Mouse (Mus musculus): ENCODE measurements at regions not wholly inside any gene's neighbourhood (a gene's known extent, or its start where the extent isn't known, plus 50 kb on each side); places are given as distances from the start of the nearest gene placed in this dataset.

- no peak for DNase-seq (ENCODE audit: low spot score in 2 of 2)
Observed at GRCm38 (mm10) chr4:25488479-25489069, 207.0 kb upstream of the Ufl1 start.

DNA sequence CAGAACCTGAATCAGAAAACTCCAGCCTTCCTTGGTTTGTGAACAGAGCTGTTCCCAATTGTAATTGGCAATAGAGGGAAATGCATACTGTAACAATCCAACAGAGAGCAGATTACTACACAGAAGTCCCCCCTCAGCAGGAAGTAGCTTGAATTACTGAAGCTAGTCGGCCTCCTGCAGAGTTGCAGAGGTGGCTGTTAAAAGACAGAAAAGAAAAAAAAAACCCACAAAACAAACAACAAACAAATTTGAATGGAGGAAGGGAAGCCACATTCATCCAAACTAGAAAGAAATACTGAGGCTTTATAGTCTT, 202.0 kb upstream of the Ufl1 start:
- no peak for DNase-seq (ENCODE audit: low spot score in 2 of 2)

DNA sequence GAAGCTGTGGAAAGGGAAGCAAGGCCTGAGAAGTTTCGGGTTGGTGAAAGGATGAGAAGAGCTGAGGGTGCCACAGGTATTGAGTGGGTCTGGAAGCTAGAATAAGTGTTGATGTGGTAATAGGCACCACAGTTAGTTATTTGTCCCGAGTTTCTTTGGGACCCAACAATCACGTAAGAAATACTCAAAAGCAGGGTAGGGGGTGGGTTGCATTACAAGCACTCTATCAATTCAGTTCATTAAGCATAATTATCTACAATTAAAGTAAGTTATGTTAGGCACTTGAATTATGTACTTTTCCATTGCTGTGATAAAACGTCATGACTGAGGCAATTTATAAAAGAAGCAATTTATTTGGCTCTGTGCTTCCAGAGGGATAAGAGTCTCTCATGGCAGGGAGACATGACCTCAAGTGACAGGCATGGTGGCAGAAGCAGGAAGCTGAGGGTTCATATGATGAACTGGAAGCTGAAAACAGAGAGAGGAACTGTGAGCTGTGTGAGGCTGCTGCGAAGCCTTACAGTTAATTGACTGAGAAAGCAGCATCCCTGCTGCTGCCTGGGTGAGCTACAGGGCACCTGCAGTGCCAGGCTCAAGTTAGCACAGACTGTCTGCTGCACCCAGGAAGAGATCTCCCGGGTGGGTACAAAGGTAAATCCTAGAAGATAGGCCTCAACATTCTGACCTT, 201.5 kb upstream of the Ufl1 start:
- no peak for DNase-seq (ENCODE audit: low spot score in 2 of 2)

DNA sequence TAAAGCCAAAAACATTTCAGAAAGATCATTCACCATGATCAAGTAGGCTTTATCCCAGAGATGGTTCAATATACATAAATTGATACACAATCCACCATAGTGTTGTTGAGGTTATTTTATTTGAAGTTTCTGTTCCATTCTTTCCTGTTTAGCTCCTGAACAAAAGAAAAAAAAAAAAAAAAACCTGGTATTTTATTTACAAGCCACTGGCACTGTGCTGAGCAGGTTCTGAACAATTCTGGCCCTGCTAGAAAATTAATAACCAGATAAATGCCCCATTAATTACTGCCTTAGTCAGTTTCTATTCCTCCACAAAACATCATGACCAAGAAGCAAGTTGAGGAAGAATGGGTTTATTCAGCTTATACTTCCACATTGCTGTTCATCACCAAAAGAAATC, 191.4 kb upstream of the Ufl1 start:
- no peak for DNase-seq (ENCODE audit: low spot score in 2 of 2)

DNA sequence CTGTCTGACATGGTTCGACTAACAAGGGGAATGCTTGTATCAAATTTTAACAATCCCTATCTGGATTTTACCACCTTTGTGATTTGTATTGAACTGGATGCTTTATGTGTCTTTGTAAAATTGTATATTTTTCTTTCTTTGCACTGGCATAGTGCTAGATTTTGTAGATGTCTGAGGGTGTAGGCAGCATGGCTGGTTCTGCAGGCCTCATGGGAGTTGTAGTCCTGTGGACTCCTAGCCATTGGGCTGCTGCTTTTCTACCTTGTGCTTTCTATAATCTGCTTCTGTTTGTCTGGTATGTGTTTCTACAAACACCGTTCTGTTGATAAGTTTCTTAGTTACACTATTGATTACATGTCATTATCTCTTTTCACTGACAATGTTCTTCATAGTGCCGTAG, 184.9 kb upstream of the Ufl1 start:
- DNase-seq (ENCODE audit: low spot score in 2 of 2), result no peak

GRCm38 (mm10) chr4:25464792-25465590, 183.4 kb upstream of the Ufl1 start:
- no peak for DNase-seq (ENCODE audit: low spot score in 2 of 2)

DNA sequence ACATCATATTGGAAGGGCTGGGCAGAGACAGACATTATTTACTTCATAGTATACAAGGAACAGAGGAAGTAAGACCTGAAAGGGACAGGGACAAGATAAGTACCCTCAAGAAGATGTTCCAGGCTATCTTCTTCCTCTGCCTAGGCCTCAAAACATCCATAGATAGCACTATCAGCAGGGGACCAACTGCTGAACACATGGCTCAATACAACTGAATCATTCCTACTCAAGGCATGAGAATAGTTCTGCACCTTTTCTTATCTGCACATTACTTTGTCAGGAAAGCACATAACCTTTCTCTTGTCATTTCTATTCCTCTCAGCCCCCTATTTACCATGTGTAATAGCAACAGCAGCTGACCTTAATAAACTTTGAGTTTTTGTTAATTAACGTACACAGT, 182.4 kb upstream of the Ufl1 start:
- DNase-seq (ENCODE audit: low spot score in 2 of 2), result no peak

DNA sequence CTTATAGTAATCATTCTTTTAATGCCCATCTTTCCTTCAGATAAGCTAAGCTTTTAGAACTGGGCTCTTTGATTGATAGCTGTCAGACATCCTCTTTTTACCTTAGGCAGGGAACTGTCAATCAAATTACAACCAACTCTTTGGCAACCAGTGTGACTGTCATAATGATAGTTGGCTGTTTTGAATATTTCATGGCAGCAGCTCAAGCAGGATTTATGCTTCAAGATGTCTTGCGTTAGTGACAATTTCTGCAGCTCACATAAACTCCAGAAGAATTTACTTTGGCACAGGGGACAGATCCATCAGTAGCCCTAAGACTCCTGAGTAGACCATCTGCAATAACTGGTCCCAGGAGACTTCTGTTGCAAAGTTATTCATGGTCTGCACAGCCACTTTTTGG, 178.5 kb upstream of the Ufl1 start:
- no peak for DNase-seq (ENCODE audit: low spot score in 2 of 2)

- DNase-seq (ENCODE audit: low spot score in 2 of 2), result no peak
Observed at GRCm38 (mm10) chr4:25454752-25455151, 173.1 kb upstream of the Ufl1 start.

- no peak for DNase-seq (ENCODE audit: low spot score in 2 of 2)
Observed at GRCm38 (mm10) chr4:25453127-25453806, 171.6 kb upstream of the Ufl1 start.

- DNase-seq (ENCODE audit: low spot score in 2 of 2), result no peak
Observed at GRCm38 (mm10) chr4:25451865-25452264, 170.2 kb upstream of the Ufl1 start.

DNA sequence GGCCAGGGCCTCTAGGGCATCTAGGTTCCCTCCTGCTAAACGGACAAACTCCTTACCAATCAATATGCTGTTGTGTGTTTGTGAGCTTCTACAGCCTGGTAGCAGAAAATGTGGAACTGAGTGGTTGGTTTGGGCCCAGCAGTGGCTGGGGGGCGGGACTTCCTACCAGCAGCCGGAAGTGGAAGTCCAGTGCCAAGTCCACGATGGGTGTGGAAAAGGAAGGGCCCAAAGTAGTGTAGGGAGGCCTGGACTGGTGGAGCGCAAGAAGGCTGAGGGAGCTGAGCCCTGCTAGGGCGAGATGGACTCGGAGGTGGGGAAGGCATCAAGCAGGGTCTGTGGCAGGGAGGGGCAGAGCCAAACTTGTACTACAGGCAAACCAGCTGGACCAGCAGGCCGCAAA, 150.6 kb upstream of the Ufl1 start:
- DNase-seq (ENCODE audit: low spot score in 2 of 2), result no peak

GRCm38 (mm10) chr4:25416330-25416729, 134.7 kb upstream of the Ufl1 start:
- no peak for DNase-seq (ENCODE audit: low spot score in 2 of 2)

- no peak for DNase-seq (ENCODE audit: low spot score in 2 of 2)
Observed at GRCm38 (mm10) chr4:25410440-25410839, 128.8 kb upstream of the Ufl1 start.

DNA sequence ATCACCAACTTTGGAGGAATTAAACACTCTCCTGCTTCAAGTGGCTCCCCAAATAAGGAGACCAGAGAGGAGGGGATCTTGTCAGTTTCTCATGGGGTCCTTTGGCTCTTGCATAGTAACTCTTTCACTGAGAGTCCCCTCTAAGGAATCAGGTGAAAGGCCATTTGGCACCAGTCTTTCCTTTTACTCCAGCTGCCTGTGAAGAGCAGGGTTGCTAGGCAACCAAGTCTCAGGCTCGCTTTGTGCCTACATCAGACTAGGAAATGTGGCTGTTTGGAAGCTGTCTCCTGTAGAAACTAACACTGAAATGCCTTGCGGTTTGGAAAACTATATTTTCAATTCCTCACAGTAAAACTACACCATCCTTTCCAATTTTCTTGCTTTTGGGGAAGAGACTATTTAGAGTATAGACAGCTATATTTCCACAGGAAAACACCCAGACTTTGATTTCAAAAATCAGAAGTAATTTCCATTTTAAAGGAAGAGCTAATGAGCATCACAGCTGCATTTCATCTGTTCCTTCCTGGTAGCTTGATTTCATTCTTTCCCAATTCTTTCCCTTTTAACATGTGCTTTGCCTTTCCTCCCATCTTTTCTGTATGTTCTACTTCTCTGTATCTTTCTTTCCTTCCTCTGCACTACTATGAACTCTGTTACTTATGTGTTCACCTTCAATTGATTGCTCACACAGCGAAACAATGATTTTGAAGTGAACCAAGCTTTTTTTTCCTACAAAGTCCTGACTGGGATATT, 127.3 kb upstream of the Ufl1 start:
- peak; percentile 57 to 61 for DNase-seq (ENCODE audit: low spot score in 2 of 2)

DNA sequence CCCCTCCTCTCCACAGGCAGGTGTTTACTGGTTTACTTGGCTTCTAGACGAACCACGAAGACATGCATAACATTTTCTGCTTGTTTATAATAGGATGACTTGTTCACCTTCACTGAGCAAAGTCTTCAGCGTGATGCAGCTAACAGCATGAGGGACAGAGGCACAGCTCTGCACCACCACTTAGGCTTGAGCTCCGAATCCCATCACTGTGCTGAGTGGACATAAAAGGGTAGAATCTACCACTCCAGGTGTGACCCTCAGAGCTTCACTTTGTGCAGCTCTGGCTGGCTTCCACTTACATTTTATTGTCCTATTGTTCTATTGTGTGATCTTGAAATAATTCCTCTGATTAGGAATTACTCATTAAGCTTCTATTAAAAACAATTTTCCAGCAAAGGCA, 126.2 kb upstream of the Ufl1 start:
- DNase-seq (ENCODE audit: low spot score in 2 of 2), result no peak

GRCm38 (mm10) chr4:25389542-25389941, 107.9 kb upstream of the Ufl1 start:
- DNase-seq (ENCODE audit: low spot score in 2 of 2), result no peak

- DNase-seq (ENCODE audit: low spot score in 2 of 2), result no peak
Observed at GRCm38 (mm10) chr4:25372041-25372440, 90.4 kb upstream of the Ufl1 start.

DNA sequence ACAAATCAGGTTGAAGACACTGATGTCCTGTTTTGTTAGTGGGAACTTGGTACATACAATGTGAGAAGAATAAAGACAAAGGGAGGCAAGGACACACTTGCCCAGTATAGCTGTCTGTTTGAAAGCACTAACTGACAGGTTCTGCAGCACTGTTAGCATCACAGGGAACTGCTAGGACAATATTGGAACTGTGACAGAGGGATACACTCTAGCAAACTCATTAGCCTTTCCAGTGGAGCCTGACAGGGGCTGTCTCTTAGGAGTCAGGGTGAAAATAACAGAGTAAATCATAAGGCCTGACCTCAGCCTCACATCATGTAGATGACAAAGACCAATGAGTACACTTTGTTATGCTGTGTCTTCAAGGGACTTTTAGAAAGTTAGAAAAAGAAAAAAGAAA, 82.8 kb upstream of the Ufl1 start:
- DNase-seq (ENCODE audit: low spot score in 2 of 2), result no peak

DNA sequence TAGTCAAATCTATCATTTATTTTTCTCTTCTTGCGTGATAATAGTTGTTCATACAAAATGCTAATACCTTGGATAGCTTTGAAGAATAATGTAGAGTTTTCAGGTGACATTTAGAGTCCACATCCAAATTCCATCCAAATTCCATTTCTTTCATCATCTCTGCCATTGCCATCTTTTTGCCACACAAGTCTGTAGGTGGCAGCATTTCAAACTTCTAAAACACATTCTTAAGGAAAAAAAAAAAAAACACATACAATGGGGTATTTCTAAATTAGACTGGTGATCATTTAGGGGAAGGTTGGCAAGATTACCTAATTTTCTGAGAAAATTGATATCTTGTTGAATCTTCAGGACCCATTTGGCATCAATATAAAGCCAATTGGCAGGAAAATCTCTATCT, 56.0 kb upstream of the Ufl1 start:
- no peak for DNase-seq (ENCODE audit: low spot score in 2 of 2)
